Mouse (Mus musculus): ENCODE results near the gene Mthfr. TPM values are rescaled to one million over a fixed set of nuclear protein-coding genes. Genes with fewer than 3 reads are reported as not detected.

The Mthfr gene
- polyA plus RNA-seq, 1 experiment from 2014 or later: 25.8 TPM

GRCm38 (mm10) chr4:148091181-148091580 is 52.3 kb downstream of the Mthfr start:
- WGBS: 94% methylated on average over 1 of the region's 1 CpGs

GRCm38 (mm10) chr4:148092551-148093271 is 53.8 kb downstream of the Mthfr start:
- Histone ChIP-seq H3K36me3 (no peaks in the 10 kb centered on the region), H3K9me3 (replicated peaks) (no peaks in the 10 kb centered on the region), H3K27me3 (ENCODE audit: low read depth, poor library complexity, severe bottlenecking) (no peaks in the 10 kb centered on the region), H3K27ac (no peak overlapping the region), H3K4me1 (peaks cover 11% of the 10 kb centered on the region), H3K4me3 (no peak overlapping the region)
- WGBS: 93% methylated on average over 11 of the region's 11 CpGs
- DNase-seq (ENCODE audit: low spot score): no peak

More at GRCm38 (mm10) chr4:148091181-148091580, 52.3 kb downstream of the Mthfr start:
- H3K27me3 ChIP-seq (ENCODE audit: low read depth, poor library complexity, severe bottlenecking): no peaks in the 10 kb centered on the region
- H3K36me3 ChIP-seq: no peaks in the 10 kb centered on the region
- no peak for DNase-seq (ENCODE audit: low spot score)
- no peak overlapping the region for H3K27ac ChIP-seq
- H3K4me3 ChIP-seq: no peak overlapping the region
- no peaks in the 10 kb centered on the region for H3K9me3 ChIP-seq (replicated peaks)
- H3K4me1 ChIP-seq: peaks cover 27% of the 10 kb centered on the region

- H3K4me3 ChIP-seq: no peak overlapping the region
- WGBS: 89% methylated on average over 5 of the region's 5 CpGs
Observed at GRCm38 (mm10) chr4:148094161-148094560, 55.3 kb downstream of the Mthfr start.

GRCm38 (mm10) chr4:148095081-148095480 is 56.2 kb downstream of the Mthfr start:
- Histone ChIP-seq H3K27me3 (ENCODE audit: low read depth, poor library complexity, severe bottlenecking) (no peaks in the 10 kb centered on the region), H3K4me3 (no peak overlapping the region), H3K4me1 (no peaks in the 10 kb centered on the region), H3K27ac (no peak overlapping the region), H3K9me3 (replicated peaks) (no peaks in the 10 kb centered on the region), H3K36me3 (no peaks in the 10 kb centered on the region)
- no peak for DNase-seq (ENCODE audit: low spot score)
- 76% methylated on average over 4 of the region's 4 CpGs for WGBS

More at GRCm38 (mm10) chr4:148094161-148094560, 55.3 kb downstream of the Mthfr start:
- Histone ChIP-seq H3K27ac (no peak overlapping the region), H3K27me3 (ENCODE audit: low read depth, poor library complexity, severe bottlenecking) (no peaks in the 10 kb centered on the region), H3K9me3 (replicated peaks) (no peaks in the 10 kb centered on the region), H3K4me1 (0 out of 2 replicates have a peak, but pooled peaks cover 3% of the 10 kb centered on the region), H3K36me3 (no peaks in the 10 kb centered on the region)
- DNase-seq (ENCODE audit: low spot score): no peak

- peaks cover 13% of the 10 kb centered on the region for H3K4me1 ChIP-seq
- H3K27me3 ChIP-seq (ENCODE audit: low read depth, poor library complexity, severe bottlenecking): peaks cover 12% of the 10 kb centered on the region; the same call in 1 of the 2 replicates
- no peak overlapping the region for H3K27ac ChIP-seq
- 94% methylated on average over 2 of the region's 2 CpGs for WGBS
- no peak overlapping the region for H3K4me3 ChIP-seq
- DNase-seq (ENCODE audit: low spot score): no peak
- no peaks in the 10 kb centered on the region for H3K36me3 ChIP-seq
- no peaks in the 10 kb centered on the region for H3K9me3 ChIP-seq (replicated peaks)
Observed at GRCm38 (mm10) chr4:148097936-148098335, 59.1 kb downstream of the Mthfr start.

GRCm38 (mm10) chr4:148098666-148099065 is 59.8 kb downstream of the Mthfr start:
- no peaks in the 10 kb centered on the region for H3K36me3 ChIP-seq
- 86% methylated on average over 3 of the region's 3 CpGs for WGBS
- DNase-seq (ENCODE audit: low spot score): no peak

GRCm38 (mm10) chr4:148101801-148102527 is 63.1 kb downstream of the Mthfr start:
- Histone ChIP-seq H3K4me1 (peaks cover 13% of the 10 kb centered on the region), H3K9me3 (replicated peaks) (no peaks in the 10 kb centered on the region), H3K27ac (peak overlapping the region; percentile 19; the same call in 1 of the 2 replicates), H3K27me3 (ENCODE audit: low read depth, poor library complexity, severe bottlenecking) (peaks cover 17% of the 10 kb centered on the region), H3K4me3 (peak overlapping the region; percentile 31), H3K36me3 (no peaks in the 10 kb centered on the region)
- DNase-seq (ENCODE audit: low spot score): peak; percentile 67
- 22% methylated on average over 29 of the region's 29 CpGs for WGBS

More at GRCm38 (mm10) chr4:148098666-148099065, 59.8 kb downstream of the Mthfr start:
- Histone ChIP-seq H3K9me3 (replicated peaks) (no peaks in the 10 kb centered on the region), H3K27ac (no peak overlapping the region), H3K4me3 (no peak overlapping the region), H3K4me1 (peaks cover 13% of the 10 kb centered on the region), H3K27me3 (ENCODE audit: low read depth, poor library complexity, severe bottlenecking) (peaks cover 12% of the 10 kb centered on the region; the same call in 1 of the 2 replicates)

GRCm38 (mm10) chr4:148104146-148104545 is 65.3 kb downstream of the Mthfr start:
- peaks cover 27% of the 10 kb centered on the region for H3K4me1 ChIP-seq
- no peak overlapping the region for H3K4me3 ChIP-seq
- H3K36me3 ChIP-seq: no peaks in the 10 kb centered on the region
- no peak overlapping the region for H3K27ac ChIP-seq
- DNase-seq (ENCODE audit: low spot score): no peak
- H3K9me3 ChIP-seq (replicated peaks): no peaks in the 10 kb centered on the region
- H3K27me3 ChIP-seq (ENCODE audit: low read depth, poor library complexity, severe bottlenecking): peaks cover 35% of the 10 kb centered on the region
- WGBS: 75% methylated on average over 3 of the region's 3 CpGs

GRCm38 (mm10) chr4:148107621-148108291 is 68.9 kb downstream of the Mthfr start:
- Histone ChIP-seq H3K4me1 (peaks cover 14% of the 10 kb centered on the region), H3K27me3 (ENCODE audit: low read depth, poor library complexity, severe bottlenecking) (peaks cover 23% of the 10 kb centered on the region), H3K36me3 (no peaks in the 10 kb centered on the region), H3K4me3 (no peak overlapping the region), H3K9me3 (replicated peaks) (no peaks in the 10 kb centered on the region), H3K27ac (peak overlapping the region; percentile 54)
- peak; percentile 60 for DNase-seq (ENCODE audit: low spot score)
- WGBS: 25% methylated on average over 22 of the region's 22 CpGs

- DNase-seq (ENCODE audit: low spot score): no peak
- Histone ChIP-seq H3K27me3 (ENCODE audit: low read depth, poor library complexity, severe bottlenecking) (peaks cover 23% of the 10 kb centered on the region), H3K4me3 (no peak overlapping the region), H3K36me3 (no peaks in the 10 kb centered on the region), H3K27ac (no peak overlapping the region), H3K4me1 (peaks cover 14% of the 10 kb centered on the region), H3K9me3 (replicated peaks) (no peaks in the 10 kb centered on the region)
- 51% methylated on average over 7 of the region's 7 CpGs for WGBS
Observed at GRCm38 (mm10) chr4:148108565-148109100, 69.8 kb downstream of the Mthfr start.

All from limb, embryonic 10.5 days (tissue).